Mouse (Mus musculus) forebrain, embryonic 12.5 days (tissue): ENCODE results near the gene Klk1. TPM values are rescaled to one million over a fixed set of nuclear protein-coding genes. Genes with fewer than 3 reads are reported as not detected.
"Not testable (repeated sequence)": the region's sequence is repeated elsewhere in the genome, so short reads cannot be mapped to it uniquely, and the experiment has no call there.

ENCODE experiments used
- ATAC-seq: fragments of 200-750 bp; cut with Nextera tagmentation; 2 replicates; pipeline ENCODE4 v1.8.0; 2017; ENCODE audit warnings: moderate TSS enrichment; ENCODE audit not compliant: low FRiP score
- H3K27ac ChIP-seq: fragments of 300-500 bp; sonication (generic); 2 replicates; pipeline ENCODE4 v1.5.1; 2016; ENCODE audit warnings: mild to moderate bottlenecking
- H3K27me3 ChIP-seq: fragments of 300-500 bp; sonication (generic); 2 replicates; pipeline ENCODE4 v1.6.1; 2016; ENCODE audit warnings: mild to moderate bottlenecking
- H3K36me3 ChIP-seq: fragments of 300-500 bp; sonication (generic); replicated peaks from 2 replicates; pipeline ENCODE4 v1.6.1; 2016; ENCODE audit warnings: mild to moderate bottlenecking
- H3K4me1 ChIP-seq: fragments of 300-500 bp; sonication (generic); 2 replicates; pipeline ENCODE4 v1.6.1; 2016
- H3K4me2 ChIP-seq: fragments of 300-500 bp; sonication (generic); 2 replicates; pipeline ENCODE4 v1.6.1; 2016; ENCODE audit warnings: mild to moderate bottlenecking, moderate library complexity
- H3K4me3 ChIP-seq: fragments of 300-500 bp; sonication (generic); replicated peaks from 2 replicates; pipeline ENCODE4 v1.5.1; 2016; ENCODE audit warnings: mild to moderate bottlenecking
- H3K9ac ChIP-seq: fragments of 300-500 bp; sonication (generic); 2 replicates; pipeline ENCODE4 v1.6.1; 2016; ENCODE audit warnings: mild to moderate bottlenecking
- H3K9me3 ChIP-seq: fragments of 300-500 bp; sonication (generic); 2 replicates; pipeline ENCODE4 v1.6.1; 2016
- WGBS: fragments of 180-500 bp; shearing (Covaris S2); methylation state at CpG from one replicate; pipeline ENCODE4 v1.1.7; 2016; 5-methylcytosine and 5-hydroxymethylcytosine counted together
- polyA plus RNA-seq: library from polyadenylated mRNA; unstranded; fragments of >200 nt; fragmentation: Nextera tagmentation; extraction: Ambion mirVana; gene quantifications from 2 replicates; pipeline ENCODE4 v1.2.1, GENCODE M21; 2016

Gene Klk1
- polyA plus RNA-seq, 1 experiment from 2014 or later: not detected

DNA sequence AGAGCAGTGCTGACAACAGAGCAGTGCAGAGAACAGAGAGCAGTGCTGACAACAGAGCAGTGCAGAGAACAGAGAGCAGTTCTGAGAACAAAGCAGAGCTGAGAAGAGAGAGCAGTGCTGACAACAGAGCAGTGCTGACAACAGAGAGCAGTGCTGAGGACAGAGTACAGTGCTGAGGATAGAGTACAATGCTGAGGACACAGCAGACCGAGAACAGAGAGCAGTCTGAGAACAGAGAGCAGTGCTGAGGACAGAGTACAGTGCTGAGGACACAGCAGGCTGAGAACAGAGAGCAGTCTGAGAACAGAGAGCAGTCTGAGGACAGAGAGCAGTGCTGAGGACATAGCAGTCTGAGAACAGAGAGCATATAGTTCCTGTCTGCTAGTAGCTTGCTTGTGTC is 15.6 kb downstream of the Klk1 start:
- Histone ChIP-seq H3K9ac (no peak overlapping the region), H3K36me3 (no peaks in the 10 kb centered on the region), H3K4me2 (no peak overlapping the region), H3K27ac (no peak overlapping the region), H3K9me3 (no peaks in the 10 kb centered on the region), H3K27me3 (no peaks in the 10 kb centered on the region), H3K4me1 (peaks cover 7% of the 10 kb centered on the region), H3K4me3 (no peak overlapping the region)
- no peak for ATAC-seq
- 52% methylated on average over 1 of the region's 1 CpGs for WGBS

GRCm38 (mm10) chr7:44241163-44241562 is 16.0 kb downstream of the Klk1 start:
- H3K36me3 ChIP-seq: no peaks in the 10 kb centered on the region
- H3K27me3 ChIP-seq: no peaks in the 10 kb centered on the region
- no peak for ATAC-seq
- no peak overlapping the region for H3K4me2 ChIP-seq
- H3K27ac ChIP-seq: no peak overlapping the region
- H3K4me1 ChIP-seq: peaks cover 8% of the 10 kb centered on the region
- no peak overlapping the region for H3K4me3 ChIP-seq
- no peak overlapping the region for H3K9ac ChIP-seq
- H3K9me3 ChIP-seq: no peaks in the 10 kb centered on the region
- 71% methylated on average over 2 of the region's 2 CpGs for WGBS

DNA sequence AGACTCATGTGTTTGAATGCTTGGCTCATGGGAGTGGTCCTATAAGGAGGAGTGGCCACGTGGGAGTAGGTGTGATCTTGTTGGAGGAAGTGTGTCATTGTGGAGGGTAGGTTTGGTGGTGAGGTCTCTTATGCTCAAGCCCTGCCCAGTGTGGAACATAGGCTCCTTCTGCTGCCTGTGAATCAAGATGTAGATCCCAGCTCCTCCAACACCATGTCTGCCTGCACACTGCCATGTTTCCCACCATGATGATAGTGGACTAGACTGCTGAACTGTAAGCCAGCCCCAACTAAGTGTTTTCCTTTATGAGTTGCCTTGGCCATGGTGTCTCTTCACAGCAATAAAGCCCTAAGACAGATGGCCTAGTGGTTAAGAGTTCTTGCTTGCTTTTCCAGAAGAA is 18.9 kb downstream of the Klk1 start:
- H3K4me3 ChIP-seq: no peak overlapping the region
- no peaks in the 10 kb centered on the region for H3K9me3 ChIP-seq
- H3K9ac ChIP-seq: no peak overlapping the region
- H3K4me2 ChIP-seq: no peak overlapping the region
- 73% methylated on average over 1 of the region's 1 CpGs for WGBS
- H3K27ac ChIP-seq: no peak overlapping the region
- H3K4me1 ChIP-seq: peaks cover 23% of the 10 kb centered on the region
- peaks cover 13% of the 10 kb centered on the region for H3K36me3 ChIP-seq
- H3K27me3 ChIP-seq: no peaks in the 10 kb centered on the region
- no peak for ATAC-seq

DNA sequence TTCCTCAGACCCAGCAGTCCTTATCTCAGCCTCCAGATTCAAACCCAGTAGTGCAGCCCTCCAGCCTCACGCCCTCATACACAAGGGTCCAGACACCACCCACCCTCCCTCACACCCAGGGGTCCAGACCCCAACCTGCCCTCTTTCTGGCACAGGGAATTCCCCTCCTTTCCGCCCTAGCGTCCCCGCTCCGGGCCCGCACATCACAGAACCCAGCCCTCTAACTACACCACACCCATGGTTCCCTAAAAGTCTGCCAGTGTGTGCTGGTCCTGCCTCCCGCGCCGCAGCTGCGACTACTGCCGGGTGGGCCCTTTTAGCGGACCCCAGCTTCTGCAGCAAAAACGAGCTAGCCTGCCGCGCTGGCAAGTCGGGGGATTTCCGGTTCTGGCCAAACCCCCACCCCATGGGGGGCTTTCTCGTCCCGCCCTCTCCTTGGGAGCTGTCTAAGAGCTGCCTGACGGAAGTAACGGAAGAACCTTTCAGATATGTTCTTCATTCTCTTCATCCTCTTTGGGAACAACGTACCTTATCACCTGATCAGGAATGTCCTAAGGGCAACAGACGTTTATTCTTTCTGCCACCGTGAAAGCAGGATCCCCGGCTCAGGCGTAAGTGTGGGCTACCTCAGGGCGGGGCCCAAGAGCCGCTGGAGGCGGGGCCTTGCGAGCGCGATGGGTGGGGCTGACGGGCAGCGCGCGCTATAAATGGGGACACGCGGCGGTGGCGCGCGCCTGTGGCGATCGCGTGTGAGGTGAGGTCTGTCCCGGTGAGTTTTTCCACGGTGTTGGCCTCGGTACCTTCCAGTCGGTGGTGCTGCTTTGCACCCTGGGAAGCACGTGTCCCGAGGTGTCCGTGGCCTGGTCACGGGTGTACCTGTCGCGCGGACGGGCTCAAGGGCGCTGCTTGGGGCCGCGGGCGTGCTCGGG is 21.2 kb downstream of the Klk1 start, which contains the start of the genes 1700028J19Rik and 2410002F23Rik:
TSS of gene 1700028J19Rik (minus strand) at position 641 of the 929 bp plus-strand sequence.
TSS of gene 2410002F23Rik (plus strand) at position 668 of the 929 bp plus-strand sequence.
- WGBS: under 1% methylated on average over 62 of the region's 62 CpGs
- H3K9me3 ChIP-seq: no peaks in the 10 kb centered on the region
- H3K36me3 ChIP-seq: peaks cover 34% of the 10 kb centered on the region
- peak within 1 kb of the TSS; percentile 87 for H3K4me3 ChIP-seq
- peak within 1 kb of the TSS; percentile 91 for H3K27ac ChIP-seq
- no peaks in the 10 kb centered on the region for H3K27me3 ChIP-seq
- peak within 1 kb of the TSS; percentile 82 for H3K4me2 ChIP-seq
- peaks cover 26% of the 10 kb centered on the region for H3K4me1 ChIP-seq
- H3K9ac ChIP-seq: peak within 1 kb of the TSS; percentile 93
- ATAC-seq: peak; percentile 89

DNA sequence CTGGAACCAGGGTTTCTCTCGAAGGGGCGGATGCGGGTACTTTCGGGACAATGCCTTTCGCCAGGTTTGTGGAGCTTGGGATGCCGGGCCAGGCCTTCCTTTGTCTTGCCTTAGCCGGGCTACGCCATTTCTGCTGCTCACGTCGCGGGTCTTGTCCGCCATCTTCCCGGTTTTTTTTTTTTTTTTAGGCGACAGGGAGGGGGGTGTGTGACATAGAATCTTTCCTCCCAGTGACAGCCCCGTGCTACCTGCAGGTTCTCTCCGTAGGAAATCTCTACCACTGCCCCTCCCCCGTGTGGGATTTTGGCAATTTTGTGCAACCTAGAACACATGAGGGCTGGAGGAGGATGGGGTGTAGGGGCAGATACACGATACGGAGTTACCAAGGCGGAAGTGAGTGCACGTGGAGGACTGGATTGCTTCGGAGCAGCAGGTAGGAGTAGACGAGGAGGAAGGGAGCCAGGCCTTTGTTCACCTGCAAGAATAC is 21.9 kb downstream of the Klk1 start:
- under 1% methylated on average over 23 of the region's 23 CpGs for WGBS
- peak overlapping the region; percentile 91 for H3K27ac ChIP-seq
- peak overlapping the region; percentile 82 for H3K4me2 ChIP-seq
- ATAC-seq: peak; percentile 20
- peak overlapping the region; percentile 93 for H3K9ac ChIP-seq
- no peaks in the 10 kb centered on the region for H3K9me3 ChIP-seq
- peak overlapping the region; percentile 87 for H3K4me3 ChIP-seq
- peaks cover 26% of the 10 kb centered on the region for H3K4me1 ChIP-seq
- peaks cover 38% of the 10 kb centered on the region for H3K36me3 ChIP-seq
- H3K27me3 ChIP-seq: no peaks in the 10 kb centered on the region

GRCm38 (mm10) chr7:44247971-44248370 is 22.8 kb downstream of the Klk1 start:
- H3K4me3 ChIP-seq: peak overlapping the region; percentile 87
- peak overlapping the region; percentile 82 for H3K4me2 ChIP-seq

DNA sequence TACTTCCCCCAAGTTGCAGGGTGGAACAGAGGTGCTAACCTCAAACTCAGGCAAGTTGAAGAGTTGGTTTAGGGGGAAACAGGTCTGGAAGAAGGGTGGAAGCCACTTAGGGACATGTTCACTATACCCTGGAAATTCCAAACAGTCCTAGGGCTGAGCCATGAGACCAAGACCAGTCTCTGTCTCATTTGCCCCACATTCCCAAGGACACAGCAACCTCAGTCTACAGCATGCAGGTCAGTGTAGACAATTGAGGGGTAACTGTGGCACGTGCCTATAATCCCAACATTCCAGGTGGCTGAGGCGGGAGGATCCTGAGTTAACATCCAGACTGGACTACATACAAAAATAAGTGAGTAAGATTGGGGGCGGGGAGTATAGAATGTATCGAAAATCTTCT is 24.1 kb downstream of the Klk1 start:
- peaks cover 26% of the 10 kb centered on the region for H3K4me1 ChIP-seq
- H3K36me3 ChIP-seq: peaks cover 60% of the 10 kb centered on the region
- H3K27me3 ChIP-seq: no peaks in the 10 kb centered on the region
- H3K4me2 ChIP-seq: no peak overlapping the region
- H3K4me3 ChIP-seq: no peak overlapping the region
- no peak overlapping the region for H3K27ac ChIP-seq
- 91% methylated on average over 4 of the region's 4 CpGs for WGBS
- H3K9ac ChIP-seq: no peak overlapping the region
- ATAC-seq: no peak
- H3K9me3 ChIP-seq: no peaks in the 10 kb centered on the region

More at GRCm38 (mm10) chr7:44247971-44248370, 22.8 kb downstream of the Klk1 start:
- no peak overlapping the region for H3K27ac ChIP-seq
- H3K4me1 ChIP-seq: peaks cover 26% of the 10 kb centered on the region
- peak overlapping the region; percentile 93 for H3K9ac ChIP-seq
- no peaks in the 10 kb centered on the region for H3K27me3 ChIP-seq
- ATAC-seq: no peak
- no peaks in the 10 kb centered on the region for H3K9me3 ChIP-seq
- 94% methylated on average over 2 of the region's 2 CpGs for WGBS
- H3K36me3 ChIP-seq: peaks cover 47% of the 10 kb centered on the region

GRCm38 (mm10) chr7:44250732-44251275 is 25.6 kb downstream of the Klk1 start:
- not testable (repeated sequence) for H3K27ac ChIP-seq, H3K4me3 ChIP-seq, H3K4me2 ChIP-seq, H3K27me3 ChIP-seq, ATAC-seq, H3K9me3 ChIP-seq, H3K9ac ChIP-seq
- peaks cover 18% of the 10 kb centered on the region for H3K4me1 ChIP-seq
- peaks cover 70% of the 10 kb centered on the region for H3K36me3 ChIP-seq
- WGBS: 88% methylated on average over 17 of the region's 17 CpGs

DNA sequence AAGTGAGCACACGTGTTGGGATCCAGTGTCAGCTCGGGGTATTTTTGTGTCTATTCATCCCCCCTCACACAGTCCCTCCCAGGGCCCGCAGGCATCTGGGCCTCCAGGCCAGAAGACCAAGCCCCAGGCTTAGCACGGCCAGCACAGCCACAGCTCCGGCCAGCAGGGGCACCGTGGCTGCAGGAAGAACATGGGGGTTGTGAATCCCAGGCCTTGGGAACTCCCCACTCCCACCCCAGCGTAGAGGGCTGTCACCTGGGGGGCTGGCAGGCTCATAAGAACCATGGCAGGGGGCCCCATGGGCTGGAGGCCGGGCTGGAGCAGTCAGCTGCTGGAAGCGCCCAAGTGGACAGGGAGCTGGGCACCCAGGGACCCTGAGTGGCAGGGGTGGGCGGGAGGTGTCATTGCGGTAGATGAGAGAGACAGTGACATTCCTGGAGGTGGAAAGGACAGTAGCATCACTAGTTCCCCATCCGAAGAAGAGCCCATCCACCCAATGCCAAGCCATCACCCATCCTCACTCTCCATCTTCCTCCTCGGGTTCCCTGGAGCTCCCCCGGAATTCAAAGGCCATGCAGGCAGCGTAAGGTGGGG is 28.0 kb downstream of the Klk1 start:
- H3K27ac ChIP-seq: 0 out of 2 replicates have a peak overlapping the region, but pooled peaks have one; percentile 2
- H3K36me3 ChIP-seq: peaks cover 67% of the 10 kb centered on the region
- no peak overlapping the region for H3K9ac ChIP-seq
- no peak overlapping the region for H3K4me3 ChIP-seq
- ATAC-seq: no peak
- H3K27me3 ChIP-seq: no peaks in the 10 kb centered on the region
- 71% methylated on average over 15 of the region's 15 CpGs for WGBS
- no peaks in the 10 kb centered on the region for H3K9me3 ChIP-seq
- H3K4me2 ChIP-seq: no peak overlapping the region
- H3K4me1 ChIP-seq: peaks cover 9% of the 10 kb centered on the region

DNA sequence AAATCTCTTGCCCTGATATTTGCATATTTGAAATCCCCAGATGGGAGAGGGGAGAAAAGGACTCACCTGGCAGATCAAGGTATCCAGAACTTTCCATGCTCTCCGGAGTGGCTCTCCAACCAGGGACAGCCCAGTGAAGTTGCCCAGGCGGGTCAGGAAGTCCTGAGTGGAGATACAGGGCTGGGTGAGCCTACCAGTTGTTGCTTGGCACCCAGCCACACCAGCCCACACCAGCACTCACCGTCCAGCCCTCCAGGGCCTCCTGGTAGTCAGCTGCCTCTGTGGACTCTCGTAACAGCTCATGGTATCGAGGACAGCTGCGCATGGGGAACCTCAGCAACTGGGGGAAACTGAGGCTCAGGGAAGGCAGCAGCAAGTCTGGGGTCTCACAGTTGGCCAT is 29.8 kb downstream of the Klk1 start:
- Histone ChIP-seq H3K4me3 (no peak overlapping the region), H3K36me3 (peaks cover 49% of the 10 kb centered on the region), H3K27me3 (no peaks in the 10 kb centered on the region), H3K27ac (no peak overlapping the region), H3K9me3 (no peaks in the 10 kb centered on the region), H3K4me2 (no peak overlapping the region), H3K9ac (no peak overlapping the region), H3K4me1 (no peaks in the 10 kb centered on the region)
- 90% methylated on average over 6 of the region's 6 CpGs for WGBS
- ATAC-seq: no peak

- ATAC-seq: no peak
- peaks cover 29% of the 10 kb centered on the region for H3K36me3 ChIP-seq
- H3K27ac ChIP-seq: no peak within 1 kb of the TSS
- no peak within 1 kb of the TSS for H3K4me3 ChIP-seq
- H3K4me1 ChIP-seq: no peaks in the 10 kb centered on the region
- no peak within 1 kb of the TSS for H3K4me2 ChIP-seq
- WGBS: 83% methylated on average over 4 of the region's 4 CpGs
- H3K27me3 ChIP-seq: peaks cover 10% of the 10 kb centered on the region; the same call in 1 of the 2 replicates
- no peak within 1 kb of the TSS for H3K9ac ChIP-seq
- H3K9me3 ChIP-seq: no peaks in the 10 kb centered on the region
These were observed 32.1 kb downstream of the Klk1 start, which contains the start of gene Acp4 for GRCm38 (mm10) chr7:44257278-44257677. Gene Acp4 (minus strand): TSS chr7:44257378.

- Histone ChIP-seq H3K27ac (no peak overlapping the region), H3K36me3 (no peaks in the 10 kb centered on the region), H3K4me1 (peaks cover 7% of the 10 kb centered on the region), H3K9ac (no peak overlapping the region), H3K4me2 (no peak overlapping the region), H3K9me3 (no peaks in the 10 kb centered on the region), H3K4me3 (no peak overlapping the region), H3K27me3 (peaks cover 26% of the 10 kb centered on the region)
- 71% methylated on average over 6 of the region's 6 CpGs for WGBS
- no peak for ATAC-seq
These were observed 35.2 kb downstream of the Klk1 start for GRCm38 (mm10) chr7:44260410-44260809.
